ENCODE assay signal across 9 mouse cellular contexts in genomic region chr2:167930975-167931374, GRCm38 (mm10). TPM values are rescaled to one million over a fixed set of nuclear protein-coding genes. Genes with fewer than 3 reads are reported as not detected.
A peak's percentile ranks its signal among the peaks of the same experiment; 100 is the strongest.
DNase-seq lines count a peak whose midpoint lies in the region; ATAC-seq lines count a peak whose summit lies in the region.
"Had no signal": no experiment of that assay in that cellular context is flagged by ENCODE, and none has a peak within 500 bp of the region (broad histone marks: within the 10 kb centered on the region; RNA-seq: fewer than 3 reads in every experiment).

No protein-coding gene starts in this region.

- DNase-seq in heart, postnatal 14 days, result no peak
- peak; percentile 42 for DNase-seq in CD4-positive helper T cell, adult 2 months (ENCODE audit: low read depth, low spot score)
- no peak for DNase-seq in embryonic facial prominence, embryonic 14.5 days (ENCODE audit: low spot score)
- no peak for DNase-seq in embryo, embryonic 9.5 days (ENCODE audit: extremely low spot score)
- DNase-seq in right cerebral cortex, adult 18-20 months, result no peak
- DNase-seq in right cerebral cortex, postnatal 36 days (ENCODE audit: low spot score in 2 of 2), result no peak

- 96% methylated on average over 3 of the region's 3 CpGs for WGBS in heart, embryonic 15.5 days
- WGBS in embryonic facial prominence, embryonic 14.5 days, result 94% methylated on average over 3 of the region's 3 CpGs
- WGBS in limb, embryonic 13.5 days, result 88% methylated on average over 3 of the region's 3 CpGs

- no peaks in the 10 kb centered on the region for H3K9me3 ChIP-seq in heart, embryonic 15.5 days (replicated peaks)
- H3K9me3 ChIP-seq in embryonic facial prominence, embryonic 14.5 days (ENCODE audit: control insufficient read depth, low read length), result no peaks in the 10 kb centered on the region
- H3K9me3 ChIP-seq in limb, embryonic 13.5 days, result no peaks in the 10 kb centered on the region
- H3K9me3 ChIP-seq: megakaryocyte, embryonic 14.5 days had no signal

- ATAC-seq in heart, embryonic 15.5 days (replicated peaks; ENCODE audit: insufficient number of reproducible peaks, insufficient read depth, low FRiP score, low read depth), result no peak
- ATAC-seq in embryonic facial prominence, embryonic 14.5 days (ENCODE audit: low read depth), result no peak
- ATAC-seq in limb, embryonic 13.5 days (ENCODE audit: low FRiP score, low read depth), result no peak

- peaks cover 28% of the 10 kb centered on the region for H3K4me1 ChIP-seq in heart, embryonic 15.5 days (replicated peaks)
- H3K4me1 ChIP-seq in embryonic facial prominence, embryonic 14.5 days (ENCODE audit: control insufficient read depth, insufficient read depth, low read length), result peaks cover 16% of the 10 kb centered on the region; the same call in 1 of the 2 replicates
- H3K4me1 ChIP-seq in limb, embryonic 13.5 days, result peaks cover 23% of the 10 kb centered on the region

- H3K27me3 ChIP-seq in heart, embryonic 15.5 days, result no peaks in the 10 kb centered on the region
- no peaks in the 10 kb centered on the region for H3K27me3 ChIP-seq in embryonic facial prominence, embryonic 14.5 days (replicated peaks; ENCODE audit: control insufficient read depth, insufficient read depth, low read length)
- H3K27me3 ChIP-seq in limb, embryonic 13.5 days, result no peaks in the 10 kb centered on the region
- H3K27me3 ChIP-seq: megakaryocyte, embryonic 14.5 days had no signal

- peak overlapping the region; percentile 79; the same call in 1 of the 2 replicates for H3K27ac ChIP-seq in heart, embryonic 15.5 days
- H3K27ac ChIP-seq in embryonic facial prominence, embryonic 14.5 days (replicated peaks; ENCODE audit: low read depth, low read length), result no peak overlapping the region
- no peak overlapping the region for H3K27ac ChIP-seq in limb, embryonic 13.5 days

- H3K4me2 ChIP-seq in heart, embryonic 15.5 days, result no peak overlapping the region; the same call in 1 of the 2 replicates
- H3K4me2 ChIP-seq in embryonic facial prominence, embryonic 14.5 days (ENCODE audit: low read depth, low read length), result peak overlapping the region; percentile 80
- peak overlapping the region; percentile 96 for H3K4me2 ChIP-seq in limb, embryonic 13.5 days (replicated peaks)

- no peaks in the 10 kb centered on the region for H3K36me3 ChIP-seq in heart, embryonic 15.5 days
- H3K36me3 ChIP-seq in embryonic facial prominence, embryonic 14.5 days (ENCODE audit: control insufficient read depth, insufficient read depth, low read length), result no peaks in the 10 kb centered on the region
- no peaks in the 10 kb centered on the region for H3K36me3 ChIP-seq in limb, embryonic 13.5 days

- H3K9ac ChIP-seq in heart, embryonic 15.5 days, result 0 out of 2 replicates have a peak overlapping the region, but pooled peaks have one; percentile 89
- H3K9ac ChIP-seq in embryonic facial prominence, embryonic 14.5 days (ENCODE audit: low read depth, low read length), result no peak overlapping the region
- no peak overlapping the region; the same call in 1 of the 2 replicates for H3K9ac ChIP-seq in limb, embryonic 13.5 days

- peak overlapping the region; percentile 87; the same call in 1 of the 2 replicates for H3K4me3 ChIP-seq in heart, embryonic 15.5 days
- H3K4me3 ChIP-seq in embryonic facial prominence, embryonic 14.5 days (ENCODE audit: low read depth, low read length), result peak overlapping the region; percentile 88; the same call in 1 of the 2 replicates
- peak overlapping the region; percentile 95; the same call in 1 of the 2 replicates for H3K4me3 ChIP-seq in limb, embryonic 13.5 days

- intact Hi-C loops in heart, postnatal 14 days (cut with DNase I), result no loop called here

RNA-seq across cellular contexts. Expression of gene Ptpn1, which starts 0.9 kb away (rescaled TPM):
- polyA plus RNA-seq in heart, embryonic 15.5 days (2015; fragmentation: Nextera tagmentation; extraction: Ambion mirVana), result 44.8 and 45.1 TPM in 2 replicates
- 10 to 100 TPM; 24.0 to 27.8 TPM for total RNA-seq in heart, postnatal 14 days (2021)
- 49.4 and 49.7 TPM in 2 replicates for polyA plus RNA-seq in embryonic facial prominence, embryonic 14.5 days (2014; fragmentation: Nextera tagmentation; extraction: Ambion mirVana)
- 54.0 and 54.9 TPM in 2 replicates for polyA plus RNA-seq in limb, embryonic 13.5 days (2015; fragmentation: Nextera tagmentation; extraction: Ambion mirVana)
